Mouse (Mus musculus): ENCODE results near the gene Rimkla.

- TF ChIP-seq CTCF (IDR thresholded peaks at IDR 0.05; ENCODE audit: low read depth, low read length) (no peak), POLR2A (IDR thresholded peaks at IDR 0.05; ENCODE audit: borderline replicate concordance, low read depth, low read length) (no peak)
These were observed 45.0 kb upstream of the Rimkla start for GRCm38 (mm10) chr4:119537436-119537835.
